7 mouse cellular contexts compared by ENCODE assay signal in genomic region chr9:96668628-96669027, GRCm38 (mm10). TPM values are rescaled to one million over a fixed set of nuclear protein-coding genes. Genes with fewer than 3 reads are reported as not detected.
DNase-seq lines count a peak whose midpoint lies in the region; ATAC-seq and TF ChIP-seq lines count a peak whose summit lies in the region.

No protein-coding gene starts in this region.

- H3K9ac ChIP-seq in ES-Bruce4 (ENCODE audit: low read depth, poor library complexity, severe bottlenecking) = no peak overlapping the region

- peak; percentile 79 for TF ChIP-seq CTCF in ES-Bruce4 (IDR thresholded peaks at IDR 0.05; ENCODE audit: low read depth, low read length)

- ATAC-seq in megakaryocyte-erythroid progenitor cell, adult 5-6 weeks (replicated peaks; ENCODE audit: low FRiP score, low TSS enrichment, poor library complexity, severe bottlenecking) = peak; percentile 55

- no peaks in the 10 kb centered on the region for H3K4me1 ChIP-seq in ES-Bruce4 (ENCODE audit: control insufficient read depth, insufficient read depth, low read length)

- no peak overlapping the region for H3K4me3 ChIP-seq in ES-Bruce4 (ENCODE audit: low read depth, low read length)

- H3K9me3 ChIP-seq in ES-Bruce4 (replicated peaks; ENCODE audit: control insufficient read depth, insufficient read depth, low read length, poor library complexity, severe bottlenecking) = no peaks in the 10 kb centered on the region

- no peak for TF ChIP-seq POLR2A in ES-Bruce4 (IDR thresholded peaks at IDR 0.05; ENCODE audit: insufficient read depth, low read length)

- TF ChIP-seq EP300 in ES-Bruce4 (IDR thresholded peaks at IDR 0.05; ENCODE audit: insufficient read depth, low read depth, low read length) = no peak

- no peak overlapping the region for H3K27ac ChIP-seq in ES-Bruce4 (ENCODE audit: insufficient read depth, low read length)

- no peaks in the 10 kb centered on the region for H3K36me3 ChIP-seq in ES-Bruce4 (ENCODE audit: control insufficient read depth, insufficient read depth, low read length, poor library complexity, severe bottlenecking)

- DNase-seq in adrenal gland, adult 18-20 months (ENCODE audit: low spot score in 2 of 2) = peak; percentile 56 to 59
- peak; percentile 75 for DNase-seq in embryo, embryonic 10.5 days (ENCODE audit: low spot score)
- DNase-seq in heart, postnatal 4 days = peak; percentile 81
- peak; percentile 75 for DNase-seq in layer of hippocampus, adult 9-11 months
- peak; percentile 78 for DNase-seq in right cerebral cortex, postnatal 4 days

- no peaks in the 10 kb centered on the region for H3K27me3 ChIP-seq in ES-Bruce4 (ENCODE audit: control insufficient read depth, insufficient read depth, low read length, poor library complexity, severe bottlenecking)

RNA-seq across cellular contexts. Expression of gene Rasa2, which starts 37.2 kb away (rescaled TPM):
- 16.9 and 18.3 TPM in 2 replicates for polyA plus RNA-seq in ES-Bruce4 (2011; ENCODE audit: insufficient read depth, insufficient read length, low read depth, missing spikeins)
- total RNA-seq in adrenal gland, adult 18-20 months (2021) = 10 to 100 TPM; 12.1 to 15.4 TPM
- total RNA-seq in heart, postnatal 4 days (2021) = 1 to 10 TPM; 9.3 to 9.7 TPM
- total RNA-seq in megakaryocyte-erythroid progenitor cell, adult 5-6 weeks (2014; fragmentation: Nextera tagmentation) = 8.7 and 9.7 TPM in 2 replicates
- total RNA-seq in megakaryocyte-erythroid progenitor cell, adult 5-6 weeks (2017) = 9.7 and 13.8 TPM in 2 replicates
